Mouse (Mus musculus): Measurements from ENCODE around the gene Vps45.
A peak's percentile ranks its signal among the peaks of the same experiment; 100 is the strongest.

Gene Vps45

DNA sequence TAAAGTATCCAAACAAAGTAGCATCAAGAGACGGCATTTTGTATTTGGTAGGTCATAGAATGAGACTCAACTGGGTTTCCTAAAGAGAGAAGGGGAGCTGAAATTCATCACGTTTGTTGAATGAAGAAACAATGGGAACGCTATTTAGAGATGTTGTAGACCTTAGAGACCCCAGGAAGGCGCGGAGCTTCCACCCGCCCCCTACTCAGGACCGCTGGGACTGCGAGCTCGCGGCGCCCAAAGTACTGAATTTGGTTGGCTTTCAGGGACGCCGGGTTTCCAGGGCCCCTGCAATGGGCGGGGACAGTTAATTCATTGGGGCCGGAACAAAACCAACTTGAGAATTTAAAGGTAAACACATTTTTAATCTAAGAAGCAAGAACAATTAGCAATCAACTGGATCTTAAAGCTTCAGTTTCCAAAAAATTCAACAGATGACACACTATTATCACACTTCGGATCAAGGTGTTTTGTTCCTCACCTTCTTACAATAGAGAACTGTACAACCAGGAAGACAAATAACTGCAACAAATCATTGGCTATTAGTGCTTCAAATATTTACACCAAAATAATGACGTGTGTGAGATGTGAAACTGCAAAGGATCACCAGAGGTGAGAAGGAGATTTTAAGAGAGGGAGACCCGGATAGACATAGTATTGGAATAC, at the start of gene Vps45:
TSS of gene Vps45 (minus strand) at position 236 of the 666 bp plus-strand sequence.
- peak; percentile 62 for DNase-seq (ENCODE audit: low read depth, low spot score)

DNA sequence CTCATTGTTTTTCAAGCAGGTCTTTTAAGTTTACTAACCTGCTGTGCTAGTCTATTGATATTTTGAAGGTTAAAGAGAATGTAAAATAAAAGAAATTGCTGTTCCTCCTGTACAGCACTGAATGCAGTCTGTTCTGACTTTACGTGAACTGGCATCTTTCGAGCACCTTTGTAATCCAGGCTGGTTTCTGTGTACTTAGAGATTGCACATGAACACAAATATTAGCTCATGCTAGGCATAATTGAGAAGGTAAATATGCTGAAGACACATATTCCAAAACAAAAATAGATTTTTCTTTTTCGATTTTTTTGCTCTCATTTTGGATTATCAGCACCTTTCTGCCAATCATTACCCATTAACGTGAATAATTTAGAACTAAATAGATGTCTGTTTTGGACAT, 47.9 kb upstream of the Vps45 start:
- DNase-seq (ENCODE audit: low read depth, low spot score), result no peak

DNA sequence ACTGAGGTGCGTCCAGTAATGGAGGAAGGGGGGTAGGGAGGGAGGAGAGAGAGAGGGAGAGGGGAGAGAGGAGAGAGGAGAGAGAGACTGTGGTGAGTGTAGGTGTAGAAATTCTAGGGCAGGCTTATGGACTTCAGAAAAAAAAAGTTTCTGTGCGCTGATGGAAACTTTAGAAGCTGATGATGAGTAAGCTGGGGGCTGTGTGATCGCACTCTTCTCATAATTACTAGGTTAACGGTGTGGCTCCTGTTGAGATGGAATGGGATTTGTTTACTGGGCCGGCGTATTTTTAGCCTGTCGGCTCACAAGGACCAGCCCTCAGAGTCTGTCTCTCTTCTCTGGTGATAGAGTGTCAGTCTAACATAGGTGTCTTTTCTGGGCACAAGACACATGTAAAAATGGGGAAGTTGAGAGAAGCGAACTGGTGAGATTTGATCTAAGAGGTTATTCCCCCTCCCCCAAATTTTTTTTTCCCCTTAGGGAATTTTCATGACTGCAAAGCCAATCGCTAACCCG, 47.0 kb upstream of the Vps45 start:
- DNase-seq (ENCODE audit: low read depth, low spot score), result no peak

DNA sequence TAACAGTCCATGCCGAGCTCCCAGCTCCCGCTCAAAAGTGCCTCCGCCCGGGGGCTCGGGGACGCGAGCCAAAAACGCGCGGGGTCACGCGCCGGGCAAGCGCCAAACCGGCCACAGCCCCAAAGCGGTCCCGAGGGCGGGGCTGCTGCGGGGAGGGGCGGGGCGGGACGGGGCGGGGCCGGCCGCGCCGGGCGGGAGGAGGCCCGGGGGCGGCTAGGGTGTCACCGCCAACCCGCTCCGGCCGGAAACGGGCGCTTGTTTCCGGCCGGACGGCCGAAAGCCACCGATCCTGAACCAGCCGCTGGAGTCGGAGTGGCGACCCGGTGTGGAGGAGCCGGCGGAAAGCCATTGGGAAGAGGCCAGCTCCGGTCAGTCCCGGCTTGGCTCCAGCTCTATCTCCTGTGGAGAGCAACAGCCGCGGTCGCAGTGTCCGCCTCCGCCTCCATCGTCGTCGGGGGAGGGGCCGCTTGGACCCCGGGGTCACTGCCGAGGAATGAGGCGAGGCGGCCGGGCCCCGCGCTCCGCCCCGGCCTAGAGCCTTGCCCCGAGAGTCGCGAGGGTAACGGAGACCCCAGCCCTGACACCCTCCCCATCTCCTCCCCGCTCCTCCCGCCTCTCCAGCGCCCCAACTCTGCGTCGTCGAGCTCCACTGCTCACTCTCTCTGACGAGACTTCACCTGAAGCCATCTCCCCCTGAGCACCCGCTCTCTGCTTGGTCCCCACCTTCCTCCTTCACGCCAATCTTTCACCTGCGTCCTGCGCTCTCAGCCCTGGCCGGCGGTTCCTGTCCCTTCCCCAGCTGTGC, 46.2 kb upstream of the Vps45 start, which contains the start of gene Otud7b:
TSS of gene Otud7b (plus strand) at position 267 of the 805 bp plus-strand sequence.
- DNase-seq (ENCODE audit: low read depth, low spot score), result peak; percentile 74

DNA sequence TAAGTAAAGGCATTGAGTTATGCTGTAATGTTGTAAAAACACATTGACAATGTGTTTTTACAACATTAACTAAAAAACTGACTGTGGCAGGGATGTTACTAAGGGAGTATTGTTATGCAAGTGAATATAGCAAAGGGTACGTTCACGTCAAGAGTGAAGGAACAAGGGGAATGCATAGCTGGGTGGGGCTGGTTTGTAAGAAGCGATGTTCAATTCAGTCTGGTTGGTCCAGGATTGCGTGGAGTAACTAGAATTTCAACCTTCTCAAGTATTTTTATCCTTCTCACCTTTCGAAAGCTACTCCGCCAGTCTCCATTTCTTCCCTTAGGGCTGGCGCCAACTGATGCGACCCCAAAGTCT, 45.6 kb upstream of the Vps45 start:
- DNase-seq (ENCODE audit: low read depth, low spot score), result no peak

DNA sequence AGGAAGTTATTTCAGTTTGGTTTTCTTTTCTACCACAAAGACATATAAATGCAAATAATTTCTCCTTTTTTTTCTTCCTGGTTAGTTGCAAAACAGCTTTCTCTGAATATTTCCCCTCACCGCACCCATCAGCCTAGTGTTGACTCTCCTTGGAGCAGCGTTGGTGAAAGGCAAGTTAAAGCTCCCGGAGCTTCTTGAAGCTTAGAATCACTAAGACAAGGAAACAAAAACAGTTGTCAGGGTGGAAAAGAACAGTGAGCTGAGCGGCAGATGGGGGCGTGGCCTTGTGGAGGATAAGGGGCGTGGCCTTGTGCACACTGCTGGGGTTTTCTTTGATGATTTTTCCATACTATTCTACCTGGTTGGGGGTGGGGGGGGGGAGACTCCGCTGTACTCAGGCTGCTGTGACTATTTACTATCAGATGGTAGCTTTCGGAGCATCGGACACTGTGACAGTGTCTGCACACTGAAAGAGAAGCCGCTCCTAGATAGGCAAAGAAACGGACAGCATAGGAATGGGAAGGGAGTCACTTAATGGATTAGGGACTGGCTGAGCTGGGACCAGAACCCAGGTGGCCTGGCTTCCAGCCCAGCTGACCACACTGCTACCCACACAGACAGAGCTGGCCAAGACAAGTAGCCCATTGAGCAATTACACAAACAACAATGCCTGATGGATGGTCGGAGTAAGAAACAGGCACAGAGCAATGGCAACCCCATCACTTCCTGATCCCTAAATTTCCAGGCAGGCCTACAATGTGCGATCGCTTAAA, 44.0 kb upstream of the Vps45 start:
- DNase-seq (ENCODE audit: low read depth, low spot score), result peak; percentile 23

DNA sequence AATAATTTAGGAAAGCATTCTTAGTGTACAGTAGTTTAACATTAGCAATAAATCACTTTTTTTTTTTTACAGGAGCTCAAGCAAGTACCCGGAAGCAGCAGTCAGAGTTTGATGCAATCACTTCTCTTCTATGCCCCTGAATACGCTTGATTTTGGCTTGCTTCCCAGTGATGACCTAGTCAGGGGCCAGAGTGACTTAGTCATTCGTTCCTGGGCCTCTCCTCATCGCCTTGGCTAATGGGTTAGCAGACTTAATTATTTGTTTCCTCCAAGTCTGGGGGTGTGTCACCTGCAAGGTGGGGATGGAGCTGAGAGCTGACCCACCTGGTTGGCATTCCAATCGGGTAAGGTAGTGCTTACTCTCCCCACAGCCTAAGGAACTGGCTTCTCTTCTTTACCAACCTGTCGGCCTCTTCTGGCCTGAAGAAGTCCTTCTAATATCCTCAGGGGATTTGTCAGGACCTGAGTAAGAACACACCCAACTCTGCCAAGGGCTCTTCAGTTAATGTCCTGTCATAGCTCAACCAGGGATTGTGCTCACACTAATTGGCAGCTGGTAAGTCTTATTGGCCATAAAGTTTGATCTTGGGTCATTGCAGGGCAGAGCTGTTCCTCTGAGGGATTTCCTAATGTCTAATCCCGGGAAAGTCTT, 40.5 kb upstream of the Vps45 start:
- no peak for DNase-seq (ENCODE audit: low read depth, low spot score)

DNA sequence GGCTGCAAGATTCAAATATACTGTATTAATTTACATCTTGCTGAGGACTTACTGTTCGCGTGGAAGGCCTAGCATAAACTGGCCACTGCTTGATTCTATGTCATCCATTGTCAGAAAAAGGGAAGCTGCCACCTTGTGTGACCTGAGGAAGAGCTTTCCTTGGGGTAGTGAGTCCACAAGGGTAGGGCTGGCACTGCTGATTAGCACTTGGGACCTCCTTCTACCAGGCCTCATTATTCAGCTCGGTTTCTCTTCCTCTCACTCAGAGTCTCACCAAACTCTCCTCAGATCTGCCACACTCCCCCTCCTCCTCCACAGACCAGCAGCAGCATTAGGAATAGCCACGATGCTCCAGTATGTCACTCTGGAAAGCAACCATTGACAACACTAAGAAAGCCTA, 39.9 kb upstream of the Vps45 start:
- no peak for DNase-seq (ENCODE audit: low read depth, low spot score)

DNA sequence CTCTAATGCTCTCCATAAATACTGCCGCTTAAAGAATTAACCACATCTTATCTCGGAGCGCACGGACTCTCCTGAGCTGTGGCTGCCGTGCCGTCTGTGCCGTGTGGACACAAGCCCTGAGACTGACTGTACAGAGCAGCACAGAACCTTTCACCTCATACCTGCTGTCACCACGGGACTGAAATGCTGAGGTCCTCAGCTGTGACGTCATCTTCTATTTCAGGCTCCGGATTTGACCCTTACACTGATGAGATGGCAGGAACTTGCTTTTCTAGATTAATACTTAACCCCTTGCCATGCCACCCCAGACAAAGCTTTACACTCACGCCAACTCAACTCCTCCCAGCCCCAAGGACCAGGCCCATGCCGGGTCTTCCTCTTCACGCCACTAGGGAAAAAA, 35.9 kb upstream of the Vps45 start:
- no peak for DNase-seq (ENCODE audit: low read depth, low spot score)

DNA sequence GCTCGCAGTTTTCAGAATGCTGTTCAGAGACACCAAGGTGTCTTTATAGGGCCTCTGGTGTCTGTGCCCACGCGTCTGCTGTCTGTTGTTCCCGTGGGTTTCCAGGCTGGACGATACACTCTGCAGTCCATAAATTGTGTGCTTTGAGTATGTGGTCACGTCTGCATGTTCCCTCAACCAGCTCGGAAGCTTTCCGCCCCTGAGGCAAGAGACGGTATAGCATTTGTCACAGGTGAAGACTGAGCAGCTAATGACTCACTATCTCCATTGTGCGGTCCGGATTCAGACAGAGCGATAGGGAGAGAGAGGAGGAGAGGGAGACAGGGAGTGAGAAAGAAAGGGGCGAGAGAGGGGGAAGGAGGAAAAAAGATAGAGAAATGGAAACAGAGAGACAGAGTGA, 35.2 kb upstream of the Vps45 start:
- no peak for DNase-seq (ENCODE audit: low read depth, low spot score)

DNA sequence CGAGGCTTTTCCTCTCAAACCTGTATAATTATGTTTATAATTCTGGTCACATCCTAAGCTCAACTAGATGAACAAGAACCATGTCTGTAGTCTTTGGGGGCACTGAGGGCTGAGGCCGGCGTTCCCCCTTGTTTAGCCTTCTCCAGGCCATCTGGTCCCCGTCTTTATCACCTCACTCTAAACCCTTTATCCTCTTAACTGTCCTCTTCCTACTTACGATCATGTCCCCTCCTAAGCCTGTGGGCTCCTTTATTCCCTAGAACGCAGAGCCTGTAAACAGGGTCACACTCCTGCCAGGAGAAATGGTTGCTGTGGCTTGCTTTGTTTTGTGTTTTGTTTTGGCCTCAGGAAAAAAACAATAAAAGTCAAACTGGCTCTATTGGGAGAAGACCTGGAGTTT, 33.7 kb upstream of the Vps45 start:
- no peak for DNase-seq (ENCODE audit: low read depth, low spot score)

DNA sequence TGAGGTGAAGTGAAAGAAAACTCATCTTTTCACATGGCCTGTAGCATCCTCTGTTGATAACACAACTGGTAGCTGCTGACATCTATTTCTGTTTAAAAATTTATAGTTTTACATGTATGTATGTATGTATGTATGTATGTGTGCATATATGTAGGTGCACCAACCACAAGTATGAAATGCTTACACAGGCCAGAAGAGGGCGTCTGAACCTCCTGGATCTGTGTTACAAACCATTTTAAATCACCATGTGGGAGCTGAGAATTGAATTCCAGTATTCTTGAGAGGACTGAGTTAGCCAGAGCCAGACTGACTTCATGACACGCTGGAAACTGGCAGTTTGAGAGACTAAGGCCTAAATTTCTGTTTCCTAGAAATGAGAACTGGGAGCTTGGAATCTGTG, 32.9 kb upstream of the Vps45 start:
- no peak for DNase-seq (ENCODE audit: low read depth, low spot score)

DNA sequence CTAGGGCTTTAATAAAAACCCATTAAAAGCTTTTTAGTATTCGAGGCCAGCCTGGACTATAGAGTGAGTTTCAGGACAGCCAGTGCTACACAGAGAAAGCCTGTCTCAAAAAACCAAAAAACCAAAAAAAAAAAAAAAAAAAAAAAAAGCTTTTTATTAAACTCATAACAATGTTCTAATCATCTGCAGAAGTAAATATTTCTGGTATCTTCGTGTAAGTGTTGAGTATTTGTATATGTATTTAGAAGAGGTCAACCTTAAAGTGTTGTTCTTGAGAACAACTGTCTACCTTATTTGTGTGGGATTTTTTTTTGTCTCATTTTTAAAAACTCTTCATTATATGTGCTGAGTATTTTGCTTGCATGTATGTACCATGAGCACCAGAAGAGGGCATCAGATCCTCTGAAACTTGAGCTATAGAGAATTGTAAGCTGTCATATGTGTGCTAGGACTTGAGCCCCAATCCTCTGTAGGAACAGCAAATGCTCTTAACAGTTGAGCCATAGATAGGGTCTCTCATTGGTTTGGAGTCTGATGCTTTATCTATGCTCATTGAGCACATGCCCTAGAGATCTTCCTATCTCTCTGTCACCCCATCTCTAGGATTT, 31.7 kb upstream of the Vps45 start:
- no peak for DNase-seq (ENCODE audit: low read depth, low spot score)

DNA sequence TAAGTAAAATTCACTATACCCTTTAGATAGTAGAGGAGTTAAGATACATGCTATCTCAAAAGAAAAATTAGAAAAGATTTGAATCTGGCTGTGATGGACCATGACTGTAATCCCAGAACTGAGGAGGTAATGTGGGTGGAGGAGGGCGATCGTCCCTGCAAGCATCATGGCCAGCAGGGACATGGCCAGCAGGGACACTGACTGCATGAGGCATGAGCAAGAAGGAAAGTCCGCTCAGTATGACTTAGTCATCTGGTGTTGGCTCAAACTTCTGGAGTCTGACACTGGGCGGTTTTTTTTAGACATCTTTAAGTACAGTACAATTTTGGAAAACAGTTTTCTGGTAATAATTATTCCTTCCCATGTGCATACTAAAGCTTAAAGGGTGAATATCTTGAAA, 29.5 kb upstream of the Vps45 start:
- DNase-seq (ENCODE audit: low read depth, low spot score), result no peak

DNA sequence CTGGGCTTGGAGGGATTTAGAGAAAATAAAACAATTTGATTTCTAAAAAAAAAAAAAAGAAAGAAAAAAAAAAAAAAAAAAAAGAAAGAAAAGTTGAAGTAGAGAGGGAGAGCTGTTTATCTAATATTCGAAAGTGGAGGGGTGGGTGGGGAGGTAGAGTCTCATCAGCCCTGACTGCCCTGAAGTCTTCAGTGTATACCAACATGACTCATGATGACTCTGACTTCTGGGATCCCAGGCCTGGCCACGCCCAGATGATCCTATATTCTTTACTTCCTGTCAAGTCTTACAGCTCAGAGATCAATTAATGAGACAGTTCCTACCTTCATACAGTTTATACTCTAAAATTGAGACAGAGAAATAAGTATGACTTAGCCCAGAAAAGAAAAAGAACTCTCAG, 29.0 kb upstream of the Vps45 start:
- DNase-seq (ENCODE audit: low read depth, low spot score), result no peak

DNA sequence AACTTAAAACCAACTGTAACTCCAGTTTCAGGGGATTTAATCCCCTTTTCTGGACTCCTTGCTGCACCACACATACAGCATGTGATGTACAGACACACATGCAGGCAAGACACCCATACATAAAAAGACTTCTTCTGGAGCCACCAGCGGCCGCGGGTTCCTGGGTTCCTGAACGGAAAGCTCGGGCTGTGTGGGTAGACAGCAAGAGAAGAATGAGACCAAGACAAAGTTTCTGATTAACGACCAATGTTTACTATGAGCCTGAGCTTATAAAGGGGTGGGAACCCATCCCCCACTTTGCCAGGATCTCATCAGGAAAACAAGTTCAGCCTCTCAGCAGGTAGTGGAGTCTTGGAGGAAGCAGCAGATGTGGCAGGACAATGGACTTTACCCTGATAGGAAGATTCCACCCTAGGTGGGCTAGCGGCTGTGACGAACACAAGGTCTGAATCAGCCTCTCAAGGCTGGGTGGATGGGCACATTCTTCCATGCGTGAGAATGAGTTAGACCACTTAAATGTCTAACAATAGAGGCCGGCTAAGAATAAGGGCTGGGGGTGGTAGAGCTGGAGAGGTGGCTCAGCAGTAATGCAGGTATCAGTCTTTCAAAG, 26.0 kb upstream of the Vps45 start:
- DNase-seq (ENCODE audit: low read depth, low spot score), result no peak

DNA sequence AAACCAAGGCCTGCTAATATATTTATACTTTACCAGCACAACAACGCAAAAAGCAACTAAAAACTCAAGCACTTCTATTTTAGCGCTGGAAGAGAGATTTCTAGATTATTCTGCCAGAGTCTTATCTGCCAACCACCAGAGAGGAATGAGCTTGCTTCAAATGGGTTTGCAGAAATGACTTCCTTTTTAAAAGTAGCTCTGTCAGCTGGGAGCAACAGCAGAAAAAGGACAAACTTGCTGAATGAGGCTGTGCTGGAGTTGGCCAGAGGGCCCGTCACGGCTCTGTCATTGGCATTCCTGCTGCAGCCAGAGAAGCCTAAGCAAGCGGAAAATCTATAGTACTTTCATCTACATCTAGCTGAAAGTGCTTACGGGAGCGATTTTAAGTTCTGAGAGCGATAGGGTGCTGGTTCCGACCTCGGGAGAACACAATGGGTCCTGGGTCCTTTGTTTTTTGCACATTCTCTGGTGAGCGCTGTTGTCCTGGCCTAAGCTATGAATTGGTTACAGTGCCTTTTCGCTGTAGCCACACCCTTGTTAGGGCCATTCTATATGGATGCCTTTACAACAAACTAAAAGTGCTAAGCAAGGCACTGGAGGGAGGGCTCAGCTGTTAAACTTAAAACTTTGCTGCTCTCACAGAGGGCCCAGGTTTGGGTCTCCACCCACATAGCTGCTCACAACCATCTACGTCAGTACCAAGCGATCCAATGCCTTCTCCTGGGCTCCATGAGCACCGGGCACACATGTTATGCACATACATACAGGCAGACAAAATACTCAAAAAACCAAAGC, 24.6 kb upstream of the Vps45 start:
- DNase-seq (ENCODE audit: low read depth, low spot score), result no peak

DNA sequence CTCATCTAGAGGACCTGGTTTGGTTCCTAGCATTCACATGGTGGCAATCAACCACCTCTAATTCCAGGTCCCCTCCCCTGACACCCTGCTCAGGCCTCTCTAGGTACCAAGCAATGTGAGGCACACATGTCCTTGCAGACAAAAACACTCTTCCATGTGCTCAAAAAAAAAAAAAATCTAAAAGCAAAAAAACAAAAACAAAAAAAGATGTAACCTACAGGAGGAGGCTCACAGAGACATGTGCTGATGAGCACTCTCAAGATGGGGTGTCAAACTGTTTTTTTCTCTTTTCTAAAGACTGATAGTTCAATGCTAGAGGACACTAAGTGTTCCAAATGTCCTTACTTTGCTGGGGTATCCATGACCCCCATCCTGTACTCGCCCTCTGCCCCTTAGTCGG, 23.8 kb upstream of the Vps45 start:
- DNase-seq (ENCODE audit: low read depth, low spot score), result no peak

DNA sequence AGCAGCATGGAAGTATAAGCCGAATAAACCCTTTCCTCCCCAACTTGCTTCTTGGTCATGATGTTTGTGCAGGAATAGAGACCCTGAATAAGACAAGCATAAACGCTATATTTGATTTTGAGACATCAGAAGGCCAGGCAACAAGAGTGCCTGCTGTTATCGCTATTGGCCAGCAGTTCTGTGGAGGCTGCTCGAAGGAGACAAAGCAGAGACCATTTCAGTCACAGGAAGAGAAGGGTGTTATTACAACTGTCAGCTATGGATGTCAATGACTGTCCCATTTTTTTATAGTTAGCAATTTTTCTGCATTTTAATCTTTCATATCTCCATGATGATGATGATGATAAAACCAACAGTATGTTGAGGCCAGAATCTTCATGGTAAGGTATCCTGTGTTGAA, 23.4 kb upstream of the Vps45 start:
- DNase-seq (ENCODE audit: low read depth, low spot score), result no peak

DNA sequence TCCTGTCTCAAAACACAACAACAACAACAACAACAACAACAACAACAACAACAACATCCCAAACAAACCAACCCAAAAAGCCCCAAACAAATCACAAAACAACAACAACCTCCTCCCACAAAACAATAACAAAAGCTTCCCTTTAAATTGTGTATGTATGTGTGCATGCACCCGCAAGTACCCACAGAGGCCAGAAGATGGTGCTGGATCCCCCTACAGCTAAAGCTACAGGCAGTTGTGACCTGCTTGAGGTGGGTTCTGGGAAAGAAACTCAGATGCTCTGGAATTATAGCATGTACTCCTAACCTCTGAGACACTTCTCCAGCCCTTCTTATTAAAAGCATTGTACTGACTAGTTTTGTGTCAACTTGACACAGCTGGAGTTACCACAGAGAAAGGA, 22.7 kb upstream of the Vps45 start:
- no peak for DNase-seq (ENCODE audit: low read depth, low spot score)
